Mouse (Mus musculus) spleen, adult 2 months (tissue): Measurements from ENCODE around the gene Ascc2.
"Not testable (repeated sequence)": the region's sequence is repeated elsewhere in the genome, so short reads cannot be mapped to it uniquely, and the experiment has no call there.

ENCODE experiments used
- CTCF ChIP-seq: fragments of 200-500 bp; IDR thresholded peaks from 2 replicates; pipeline ENCODE4 v1.5.1; 2011; ENCODE audit warnings: mild to moderate bottlenecking, inconsistent platforms; ENCODE audit not compliant: insufficient read depth, insufficient read length, insufficient replicate concordance; ENCODE audit errors: extremely low read depth
- POLR2A ChIP-seq: fragments of 200-500 bp; IDR thresholded peaks from 2 replicates; pipeline ENCODE4 v1.6.1; 2011; ENCODE audit warnings: low read depth, low read length, inconsistent platforms

DNA sequence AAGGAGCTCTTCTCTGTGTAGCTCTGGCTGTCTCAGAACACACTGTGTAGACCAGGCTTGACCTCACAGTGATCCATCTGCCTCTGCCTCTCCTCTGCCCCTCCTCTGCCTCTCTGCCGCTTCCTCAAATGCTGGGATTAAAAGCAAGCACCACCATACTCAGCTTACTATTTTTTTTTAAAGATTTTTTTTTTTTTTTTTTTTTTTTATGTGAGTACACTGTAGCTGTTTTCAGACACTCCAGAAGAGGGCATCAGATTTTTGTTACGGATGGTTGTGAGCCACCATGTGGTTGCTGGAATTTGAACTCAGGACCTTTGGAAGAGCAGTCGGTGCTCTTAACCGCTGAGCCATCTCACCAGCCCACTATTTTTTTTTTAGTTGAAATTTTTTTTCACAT lies 72.6 kb downstream of the Ascc2 start:
- not testable (repeated sequence) for TF ChIP-seq CTCF, POLR2A
